Mouse (Mus musculus) bone marrow, adult 2 months (tissue): ENCODE measurements around the gene Rnd1.

Experiments
- CTCF ChIP-seq: fragments of 200-500 bp; IDR thresholded peaks from 2 replicates; pipeline ENCODE4 v1.5.1; 2011; ENCODE audit warnings: low read length, control low read depth; ENCODE audit not compliant: control insufficient read depth, insufficient read depth
- POLR2A ChIP-seq: fragments of 200-500 bp; IDR thresholded peaks from 2 replicates; pipeline ENCODE4 v1.6.1; 2011; ENCODE audit warnings: low read depth, mild to moderate bottlenecking, control low read depth, low read length, borderline replicate concordance; ENCODE audit not compliant: control insufficient read depth

DNA sequence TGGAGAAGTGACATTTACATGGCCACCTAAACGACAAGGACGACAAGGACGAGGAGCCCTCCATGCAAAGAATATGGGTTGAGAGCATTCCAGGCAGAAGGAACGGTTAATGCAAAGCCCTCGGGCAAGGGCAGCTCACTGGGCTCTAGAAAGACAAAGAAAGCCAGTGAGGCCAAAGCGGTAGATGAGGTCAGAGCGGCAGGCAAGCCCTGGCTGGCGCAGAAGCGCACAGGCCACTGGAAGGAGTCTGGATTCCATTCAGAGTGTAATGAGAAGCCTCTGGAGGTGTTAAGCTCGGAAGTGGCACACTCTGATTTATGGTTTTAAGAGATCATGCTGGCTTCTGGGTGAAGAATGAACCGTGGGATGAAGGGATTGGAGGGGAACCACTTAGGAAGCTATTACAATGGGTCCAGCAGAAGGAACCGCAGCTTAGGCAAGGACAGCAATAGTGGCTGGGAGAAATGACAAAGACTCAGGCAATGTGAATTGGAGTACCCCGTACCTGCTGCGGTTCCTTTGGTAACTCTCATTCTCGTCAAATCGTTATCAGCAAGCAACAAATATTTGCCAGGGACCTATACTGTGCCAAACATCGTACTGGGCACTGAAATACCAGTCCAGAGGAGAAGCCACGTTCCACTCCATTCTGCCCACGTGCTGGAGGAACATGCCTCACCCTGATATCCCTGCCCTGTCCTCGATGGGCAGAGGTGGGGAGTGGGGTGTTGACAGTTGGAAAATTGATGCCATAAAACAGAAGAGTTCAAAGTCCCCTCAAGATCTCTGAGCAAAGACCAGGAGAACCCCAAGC is 60.7 kb downstream of the Rnd1 start:
- TF ChIP-seq CTCF (no peak), POLR2A (no peak)
